Mouse (Mus musculus) kidney, postnatal 4 days (tissue): ENCODE results near the gene Cacul1.

Experiments
- DNase-seq, 2 experiments: peaks; one replicate each; pipeline ENCODE4 v3.0.0; 2021; ENCODE audit warnings: mixed read lengths in 2 of 2

Gene Cacul1

DNA sequence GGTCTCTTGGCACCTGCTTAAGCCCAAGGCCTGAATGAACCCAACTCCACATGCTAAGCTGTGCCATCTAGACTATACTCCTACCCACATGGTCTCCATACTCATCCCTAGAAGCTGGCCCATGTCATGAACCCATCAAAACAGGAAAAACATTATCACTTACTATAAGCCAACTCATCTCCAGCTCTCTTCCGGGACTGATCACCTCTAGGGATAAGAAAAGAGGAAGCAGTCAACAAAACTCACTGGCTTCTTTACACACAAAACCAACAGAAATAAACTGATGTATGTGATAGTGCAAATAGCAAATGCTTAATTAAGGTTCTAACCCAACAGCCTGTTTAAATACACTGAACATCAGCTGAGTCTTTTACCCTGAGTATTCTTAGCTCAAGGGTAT is 51.5 kb downstream of the Cacul1 start:
- DNase-seq, result no peak

- DNase-seq, result no peak
Observed at GRCm38 (mm10) chr19:60528602-60529001, 52.2 kb downstream of the Cacul1 start.

DNA sequence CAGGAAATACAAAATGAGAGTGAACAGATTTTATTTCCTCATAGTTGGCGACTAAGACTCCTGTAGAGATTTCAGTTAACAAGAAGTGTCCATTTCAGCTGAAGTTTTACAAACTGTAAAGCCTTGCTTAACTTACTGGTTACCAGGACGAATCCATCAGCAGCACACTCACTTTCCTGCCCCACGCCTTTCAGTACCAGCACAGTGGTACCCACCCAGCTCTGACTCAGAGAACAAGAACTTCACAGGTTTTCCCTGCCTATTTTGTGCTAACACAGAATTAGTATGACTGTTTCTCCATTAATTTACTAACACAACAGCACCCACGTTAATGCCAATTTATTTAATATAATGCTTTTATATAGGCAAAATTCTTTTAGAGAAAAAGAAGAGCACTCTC is 53.9 kb downstream of the Cacul1 start:
- no peak for DNase-seq

GRCm38 (mm10) chr19:60525086-60525485 is 55.7 kb downstream of the Cacul1 start:
- DNase-seq, result no peak

DNA sequence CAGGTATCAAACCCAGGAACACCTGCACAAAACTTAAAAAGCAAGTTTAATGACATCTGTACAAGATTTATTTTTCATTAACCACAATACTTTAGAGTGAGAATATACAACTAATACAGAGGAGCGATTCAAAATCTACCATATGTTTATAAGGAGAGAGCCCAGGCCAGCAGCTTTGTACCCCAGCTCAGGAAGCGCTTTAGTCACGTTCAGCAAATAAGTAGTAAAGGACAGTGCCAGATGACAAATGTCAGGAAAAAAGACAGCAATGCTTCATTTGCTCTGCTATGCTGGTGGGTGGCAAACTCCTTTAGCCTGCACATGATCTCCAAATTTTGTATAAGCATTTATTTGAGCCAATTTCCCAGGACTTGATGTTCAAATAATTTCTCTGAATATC is 56.1 kb downstream of the Cacul1 start:
- DNase-seq, result no peak

DNA sequence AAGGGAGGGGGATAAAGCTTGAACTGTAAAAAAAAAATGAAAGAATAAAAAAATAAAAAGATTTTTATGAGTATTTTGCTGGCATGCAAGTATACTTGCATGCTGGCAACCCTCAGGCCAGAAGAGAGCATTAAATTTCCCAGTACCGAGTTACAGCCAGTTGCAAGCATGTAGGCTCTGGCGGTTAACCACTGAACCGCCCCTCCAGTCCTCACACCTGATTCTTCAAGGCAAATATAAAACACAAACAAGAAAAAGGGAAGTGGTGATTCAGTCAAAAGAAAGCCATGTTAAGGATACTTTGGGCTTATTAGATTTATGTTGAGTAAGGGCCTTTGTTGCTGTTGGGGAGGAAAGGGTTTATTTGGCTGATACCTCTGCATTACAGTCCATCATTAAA is 60.7 kb downstream of the Cacul1 start:
- DNase-seq, result no peak

GRCm38 (mm10) chr19:60515064-60515463 is 65.8 kb downstream of the Cacul1 start:
- no peak for DNase-seq

GRCm38 (mm10) chr19:60513431-60513830 is 67.4 kb downstream of the Cacul1 start:
- DNase-seq, result no peak

DNA sequence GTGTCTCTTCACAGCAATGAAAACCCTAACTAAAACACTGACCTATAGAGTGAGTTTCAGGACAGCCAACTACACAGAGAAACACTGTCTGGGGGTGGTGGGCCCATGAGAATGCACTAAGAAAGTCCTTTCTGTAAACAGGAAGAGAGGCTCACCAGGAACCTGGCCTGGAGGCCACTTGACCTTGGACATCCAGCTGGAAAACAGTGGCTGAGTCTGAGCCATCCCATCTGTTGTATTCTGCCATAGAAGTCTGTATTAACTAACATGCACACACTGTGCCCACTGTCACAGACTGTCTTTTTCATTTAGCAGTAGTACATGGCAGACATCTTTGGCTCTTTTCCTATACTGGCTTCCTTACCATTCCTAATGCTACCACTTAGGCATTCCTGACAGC is 80.6 kb downstream of the Cacul1 start:
- peak in 1 of 2 experiments; percentile 4 for DNase-seq

DNA sequence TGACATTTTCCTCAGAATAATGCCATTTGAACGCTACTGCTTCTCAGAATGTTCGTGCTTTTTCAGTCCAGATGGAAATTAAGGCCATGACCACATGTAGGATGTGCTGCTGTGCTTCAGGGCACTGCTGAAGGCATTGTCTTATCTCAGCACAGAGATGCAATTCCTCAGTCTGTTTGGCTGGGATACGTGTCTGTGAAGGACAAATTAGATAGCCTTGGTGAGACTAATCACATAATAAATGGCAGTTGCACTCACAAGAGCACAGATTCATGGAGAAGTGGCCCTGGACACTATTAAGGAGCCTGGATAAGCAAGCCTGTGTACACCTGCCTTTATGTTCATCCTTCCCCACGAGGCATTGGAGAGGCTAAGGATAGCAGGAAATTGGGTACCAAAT is 83.7 kb downstream of the Cacul1 start:
- no peak for DNase-seq

- no peak for DNase-seq
Observed at GRCm38 (mm10) chr19:60495772-60496171, 85.1 kb downstream of the Cacul1 start.

- DNase-seq, result no peak
Observed at GRCm38 (mm10) chr19:60489566-60489965, 91.3 kb downstream of the Cacul1 start.

GRCm38 (mm10) chr19:60485261-60485660 is 95.6 kb downstream of the Cacul1 start:
- DNase-seq, result no peak

- DNase-seq, result no peak
Observed at GRCm38 (mm10) chr19:60478859-60479258, 102.0 kb downstream of the Cacul1 start.

DNA sequence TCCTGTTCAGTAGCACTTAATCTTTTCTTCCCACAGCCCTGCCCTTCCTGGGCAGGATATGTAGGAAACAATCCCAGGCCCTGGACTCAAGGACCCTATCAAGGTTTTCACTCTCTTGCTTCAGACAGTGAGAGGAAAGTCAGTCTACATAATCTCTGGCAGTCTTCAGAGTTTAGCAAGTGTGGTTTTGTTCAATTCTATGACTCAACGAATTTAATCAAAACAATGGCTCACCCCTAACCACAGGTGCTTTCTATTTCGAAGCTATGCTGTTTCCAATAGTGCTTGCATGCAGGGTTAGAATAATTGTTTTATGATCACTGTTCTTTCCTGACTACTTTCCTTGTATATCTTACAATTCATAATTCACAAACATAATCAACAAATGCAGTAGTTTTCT is 103.0 kb downstream of the Cacul1 start:
- DNase-seq, result no peak
